Mouse (Mus musculus) embryonic fibroblast, embryonic 13.5 days (primary cell): ENCODE results near the gene Prr18. TPM values are rescaled to one million over a fixed set of nuclear protein-coding genes. Genes with fewer than 3 reads are reported as not detected.
"Not testable (repeated sequence)": the region's sequence is repeated elsewhere in the genome, so short reads cannot be mapped to it uniquely, and the experiment has no call there.

Source experiments
- H3K27ac ChIP-seq: 2 replicates; pipeline ENCODE4 v1.5.1; 2012; ENCODE audit warnings: low read length, control low read depth, inconsistent platforms; ENCODE audit not compliant: insufficient read depth
- H3K4me1 ChIP-seq: 2 replicates; pipeline ENCODE4 v1.6.1; 2011; ENCODE audit warnings: low read length; ENCODE audit not compliant: control insufficient read depth, insufficient read depth
- H3K4me3 ChIP-seq: 2 replicates; pipeline ENCODE4 v1.5.1; 2011; ENCODE audit warnings: mild to moderate bottlenecking, control low read depth, low read length; ENCODE audit not compliant: insufficient read depth
- CTCF ChIP-seq: IDR thresholded peaks from 2 replicates; pipeline ENCODE4 v1.5.1; 2011; ENCODE audit warnings: mild to moderate bottlenecking, control low read depth, low read length, moderate library complexity, borderline replicate concordance; ENCODE audit not compliant: insufficient read depth
- POLR2A ChIP-seq: IDR thresholded peaks from 2 replicates; pipeline ENCODE4 v1.6.1; 2011; ENCODE audit warnings: low read depth, mild to moderate bottlenecking, control low read depth, low read length, moderate library complexity
- polyA plus RNA-seq: library from polyadenylated mRNA; stranded (reverse); fragments of >200 nt; gene quantifications from 2 replicates; pipeline ENCODE4 v1.2.4, GENCODE M21; 2011; ENCODE audit warnings: low read depth; ENCODE audit not compliant: missing spikeins, insufficient read length

The Prr18 gene
- polyA plus RNA-seq, 1 experiment = not detected

GRCm38 (mm10) chr17:8303671-8304070, 33.6 kb upstream of the Prr18 start:
- Histone ChIP-seq H3K27ac (no peak overlapping the region), H3K4me3 (no peak overlapping the region)
- TF ChIP-seq CTCF (no peak), POLR2A (no peak)

GRCm38 (mm10) chr17:8305801-8306200, 31.5 kb upstream of the Prr18 start:
- Histone ChIP-seq H3K27ac (no peak overlapping the region), H3K4me3 (no peak overlapping the region), H3K4me1 (no peaks in the 10 kb centered on the region)
- TF ChIP-seq CTCF = 0 out of 2 replicates have a peak, but pooled peaks have one; percentile 14
- no peak for TF ChIP-seq POLR2A

More at GRCm38 (mm10) chr17:8303671-8304070, 33.6 kb upstream of the Prr18 start:
- H3K4me1 ChIP-seq = no peaks in the 10 kb centered on the region

DNA sequence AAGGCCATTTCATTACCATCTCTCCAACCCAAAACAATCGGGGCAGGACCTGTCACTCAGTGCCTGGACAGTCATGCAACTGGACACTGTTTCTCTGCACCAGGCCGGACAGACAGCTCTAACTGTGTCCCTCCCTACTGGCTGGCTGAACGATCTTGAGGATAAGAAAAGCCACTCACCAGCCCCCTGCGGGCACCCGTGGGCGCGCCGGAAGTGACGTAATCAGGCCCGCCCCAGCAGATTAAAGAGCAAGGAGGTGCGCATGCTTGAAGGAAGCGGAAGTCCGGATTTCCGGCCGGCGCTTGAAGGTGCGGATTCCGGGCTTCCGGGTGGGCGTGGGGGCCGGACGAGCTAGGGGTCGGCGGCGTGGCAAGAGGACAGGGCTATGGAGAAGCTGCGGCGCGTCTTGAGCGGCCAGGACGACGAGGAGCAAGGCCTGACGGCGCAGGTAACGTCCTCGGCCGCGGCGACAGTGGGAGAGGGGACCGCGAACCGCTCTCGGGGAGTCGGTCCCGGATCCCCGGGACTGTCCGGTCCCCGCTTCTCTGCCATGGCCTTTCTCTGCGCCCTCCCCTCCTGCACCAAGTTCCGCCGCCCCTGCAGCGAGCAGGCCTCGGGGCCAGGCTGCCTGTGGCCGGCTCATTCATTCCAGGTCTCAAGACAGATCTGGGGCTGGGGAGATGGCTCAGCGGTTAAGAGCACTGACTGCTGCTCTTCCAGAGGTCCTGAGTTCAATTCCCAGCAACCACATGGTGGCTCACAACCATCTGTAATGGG, 26.2 kb upstream of the Prr18 start, which contains the start of gene Sft2d1:
Gene Sft2d1, plus strand, starts transcription at position 265 of the 777 bp plus-strand sequence.
- TF ChIP-seq POLR2A = peak; percentile 95
- TF ChIP-seq CTCF = no peak
- H3K4me1 ChIP-seq = 0 out of 2 replicates have a peak, but pooled peaks cover 9% of the 10 kb centered on the region
- peak within 1 kb of the TSS; percentile 35; the same call in 1 of the 2 replicates for H3K27ac ChIP-seq
- H3K4me3 ChIP-seq = peak within 1 kb of the TSS; percentile 95

DNA sequence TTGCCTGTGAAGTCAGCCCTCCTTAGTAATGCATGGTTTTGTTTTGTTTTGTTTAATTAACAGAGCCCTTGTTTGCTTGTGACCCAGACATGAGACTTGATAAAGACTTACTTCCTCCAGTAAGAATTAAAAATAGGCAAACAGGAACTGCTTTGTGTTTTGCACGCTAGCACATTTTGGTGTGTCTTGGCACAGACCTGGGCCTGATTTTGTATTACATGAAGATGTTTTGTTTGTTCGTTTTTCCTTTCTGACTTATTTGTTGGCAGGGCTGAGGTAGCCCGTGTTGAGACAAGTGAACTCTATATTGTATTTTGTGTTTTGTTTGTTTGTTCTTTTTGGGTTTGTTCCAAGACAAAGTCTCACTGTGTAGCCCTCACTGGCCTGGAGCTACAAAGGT, 25.5 kb upstream of the Prr18 start:
- Histone ChIP-seq H3K4me3 (peak overlapping the region; percentile 95), H3K4me1 (0 out of 2 replicates have a peak, but pooled peaks cover 9% of the 10 kb centered on the region), H3K27ac (no peak overlapping the region)
- TF ChIP-seq CTCF = no peak
- no peak for TF ChIP-seq POLR2A

DNA sequence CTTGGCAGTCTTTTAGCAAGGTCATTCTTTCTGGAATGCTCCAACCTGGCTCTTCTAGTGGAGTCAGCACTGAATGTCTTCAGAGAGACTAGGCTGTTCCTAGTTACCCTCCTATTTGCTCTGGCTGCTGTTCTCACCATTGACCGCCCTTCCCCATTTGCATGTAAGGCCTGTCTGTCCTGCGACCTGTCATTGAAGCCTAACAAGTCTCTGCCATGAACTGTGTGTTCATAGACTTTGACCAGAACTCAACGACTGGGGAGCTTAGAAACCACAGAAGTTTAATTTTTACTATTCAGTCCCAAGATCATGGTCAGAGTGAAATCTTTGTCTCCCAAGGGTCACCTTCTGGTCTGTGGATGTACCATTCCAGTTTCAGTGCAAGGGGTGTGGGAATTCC, 23.3 kb upstream of the Prr18 start:
- no peak overlapping the region for H3K27ac ChIP-seq
- H3K4me3 ChIP-seq = no peak overlapping the region
- no peak for TF ChIP-seq CTCF
- 0 out of 2 replicates have a peak, but pooled peaks cover 9% of the 10 kb centered on the region for H3K4me1 ChIP-seq

DNA sequence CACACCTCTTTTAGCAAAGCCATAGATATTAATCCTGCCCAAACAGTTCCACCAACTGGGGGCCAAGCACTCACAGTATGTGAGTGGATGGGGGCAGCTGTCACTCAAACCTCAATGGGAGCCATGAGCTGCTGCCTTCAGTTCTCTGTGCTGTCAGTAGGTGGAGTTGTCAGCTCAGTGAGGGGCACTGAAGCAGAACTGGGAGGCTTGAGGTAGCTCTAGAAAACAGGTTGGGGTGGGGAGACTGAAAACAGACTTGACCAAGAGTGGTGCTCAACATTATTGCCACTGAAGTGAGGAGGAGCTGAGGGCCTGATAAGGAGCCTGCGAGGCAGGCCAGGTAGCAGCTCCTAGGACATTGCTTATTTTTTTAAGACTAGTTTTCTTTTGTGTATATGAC, 21.0 kb upstream of the Prr18 start:
- no peak overlapping the region for H3K4me3 ChIP-seq
- TF ChIP-seq CTCF = peak; percentile 17; the same call in 1 of the 2 replicates
- TF ChIP-seq POLR2A = no peak
- H3K27ac ChIP-seq = no peak overlapping the region
- H3K4me1 ChIP-seq = 0 out of 2 replicates have a peak, but pooled peaks cover 9% of the 10 kb centered on the region

DNA sequence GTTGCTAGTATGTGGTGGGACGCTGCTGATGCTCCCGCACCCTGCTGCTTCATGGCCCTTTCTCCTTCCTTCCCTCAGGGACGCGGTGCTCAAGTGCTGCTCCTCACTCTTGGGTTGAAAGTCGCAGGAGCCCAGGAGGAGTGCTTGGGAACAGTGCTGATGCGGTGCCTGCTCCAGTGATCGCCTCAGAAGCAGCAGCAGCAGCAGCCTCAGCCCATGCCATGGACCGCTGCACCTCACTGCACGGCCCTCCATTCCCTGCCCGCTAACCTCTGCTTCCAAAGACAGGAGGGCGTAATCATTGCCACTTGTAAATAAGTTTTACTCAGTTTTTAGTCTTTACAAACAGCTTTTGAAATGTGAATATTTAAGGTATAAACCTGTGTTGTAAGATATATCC, 10.4 kb upstream of the Prr18 start:
- not testable (repeated sequence) for H3K4me3 ChIP-seq, H3K27ac ChIP-seq, H3K4me1 ChIP-seq

GRCm38 (mm10) chr17:8328511-8329174, 8.6 kb upstream of the Prr18 start:
- H3K4me1 ChIP-seq = no peaks in the 10 kb centered on the region
- no peak overlapping the region for H3K27ac ChIP-seq
- no peak overlapping the region for H3K4me3 ChIP-seq
- peak; percentile 59; the same call in 1 of the 2 replicates for TF ChIP-seq CTCF
- no peak for TF ChIP-seq POLR2A

GRCm38 (mm10) chr17:8330602-8331001, 6.7 kb upstream of the Prr18 start:
- no peak overlapping the region for H3K4me3 ChIP-seq
- no peak overlapping the region for H3K27ac ChIP-seq
- TF ChIP-seq CTCF = no peak
- no peak for TF ChIP-seq POLR2A
- no peaks in the 10 kb centered on the region for H3K4me1 ChIP-seq
